15 mouse cellular contexts compared by ENCODE assay signal in the genomic region with DNA sequence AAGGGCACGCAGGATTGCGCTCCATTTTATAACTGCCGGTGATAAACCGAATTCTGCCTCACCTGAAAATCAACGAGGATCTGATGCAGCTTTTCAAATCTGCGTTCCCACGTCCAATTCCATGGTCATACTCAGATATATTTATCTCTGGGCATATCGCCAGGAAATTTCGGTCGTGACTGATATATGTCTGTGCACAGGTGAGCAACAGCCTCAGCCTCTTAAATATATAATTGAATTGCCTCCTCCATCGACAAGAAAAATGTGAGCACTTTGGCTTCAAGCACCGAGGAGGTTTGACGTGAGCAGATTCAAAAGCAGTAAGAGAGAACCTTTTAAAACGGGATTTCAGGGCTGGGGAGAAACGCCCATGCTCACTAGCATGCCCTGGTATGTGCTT.
"Had no signal": no experiment of that assay in that cellular context is flagged by ENCODE, and none has a peak within 500 bp of the region (broad histone marks: within the 10 kb centered on the region; RNA-seq: fewer than 3 reads in every experiment).

No protein-coding gene starts in this region.

- H3K27me3 ChIP-seq: neural tube, embryonic 12.5 days; stomach, embryonic 15.5 days had no signal

- H3K4me2 ChIP-seq: neural tube, embryonic 12.5 days; stomach, embryonic 15.5 days had no signal

- H3K36me3 ChIP-seq: neural tube, embryonic 12.5 days; stomach, embryonic 15.5 days had no signal

- H3K9me3 ChIP-seq: neural tube, embryonic 12.5 days; stomach, embryonic 15.5 days had no signal

- H3K27ac ChIP-seq: neural tube, embryonic 12.5 days; stomach, embryonic 15.5 days; stomach, postnatal 0 days had no signal

- H3K4me3 ChIP-seq: neural tube, embryonic 12.5 days; stomach, embryonic 15.5 days had no signal

- H3K9ac ChIP-seq: neural tube, embryonic 12.5 days; stomach, embryonic 15.5 days had no signal

- DNase-seq: retina, postnatal 1 day; right cerebral cortex, adult 18-20 months; right cerebral cortex, postnatal 14 days; right cerebral cortex, postnatal 25 days; right cerebral cortex, postnatal 4 days; spleen, adult 18-20 months; thymus, adult 18-20 months; thymus, adult 2 months; thymus, postnatal 14 days; thymus, postnatal 25 days; thymus, postnatal 36 days; thymus, postnatal 4 days had no signal

- H3K4me1 ChIP-seq: neural tube, embryonic 12.5 days had no signal
